Mouse (Mus musculus): ENCODE measurements around the gene Hs3st6. TPM values are rescaled to one million over a fixed set of nuclear protein-coding genes. Genes with fewer than 3 reads are reported as not detected.

Hs3st6 gene
- total RNA-seq, 2 experiments from 2014 or later = 0.30 to 1.0 TPM

- DNase-seq (ENCODE audit: low spot score in 2 of 2) = no peak
Measured at GRCm38 (mm10) chr17:24728184-24728583, 24.6 kb upstream of the Hs3st6 start.

GRCm38 (mm10) chr17:24729067-24729466 lies 23.7 kb upstream of the Hs3st6 start:
- DNase-seq (ENCODE audit: low spot score in 2 of 2) = no peak

- DNase-seq (ENCODE audit: low spot score in 2 of 2) = no peak
Measured at GRCm38 (mm10) chr17:24730787-24731186, 22.0 kb upstream of the Hs3st6 start.

GRCm38 (mm10) chr17:24732233-24732935 lies 20.4 kb upstream of the Hs3st6 start:
- DNase-seq (ENCODE audit: low spot score in 2 of 2) = no peak

GRCm38 (mm10) chr17:24733434-24734050 lies 19.2 kb upstream of the Hs3st6 start:
- DNase-seq (ENCODE audit: low spot score in 2 of 2) = no peak

GRCm38 (mm10) chr17:24734513-24734912 lies 18.3 kb upstream of the Hs3st6 start:
- no peak for DNase-seq (ENCODE audit: low spot score in 2 of 2)

- no peak for DNase-seq (ENCODE audit: low spot score in 2 of 2)
Measured at GRCm38 (mm10) chr17:24735446-24735845, 17.3 kb upstream of the Hs3st6 start.

GRCm38 (mm10) chr17:24736330-24737051 lies 16.3 kb upstream of the Hs3st6 start, which contains the start of gene Msrb1:
Gene Msrb1 (plus strand): TSS chr17:24736642.
- peak; percentile 92 for DNase-seq (ENCODE audit: low spot score in 2 of 2)

- no peak for DNase-seq (ENCODE audit: low spot score in 2 of 2)
Measured at GRCm38 (mm10) chr17:24737135-24737810, 15.5 kb upstream of the Hs3st6 start.

- DNase-seq (ENCODE audit: low spot score in 2 of 2) = no peak
Measured at GRCm38 (mm10) chr17:24738238-24738637, 14.6 kb upstream of the Hs3st6 start.

- no peak for DNase-seq (ENCODE audit: low spot score in 2 of 2)
Measured at GRCm38 (mm10) chr17:24739926-24740325, 12.9 kb upstream of the Hs3st6 start.

- DNase-seq (ENCODE audit: low spot score in 2 of 2) = no peak
Measured at GRCm38 (mm10) chr17:24742307-24742706, 10.5 kb upstream of the Hs3st6 start.

- no peak for DNase-seq (ENCODE audit: low spot score in 2 of 2)
Measured at GRCm38 (mm10) chr17:24743896-24744295, 8.9 kb upstream of the Hs3st6 start.

GRCm38 (mm10) chr17:24744381-24744780 lies 8.4 kb upstream of the Hs3st6 start:
- DNase-seq (ENCODE audit: low spot score in 2 of 2) = no peak

GRCm38 (mm10) chr17:24745526-24746497 lies 7.0 kb upstream of the Hs3st6 start:
- DNase-seq (ENCODE audit: low spot score in 2 of 2) = peak; percentile 83 to 86

GRCm38 (mm10) chr17:24746986-24747385 lies 5.8 kb upstream of the Hs3st6 start:
- no peak for DNase-seq (ENCODE audit: low spot score in 2 of 2)

- DNase-seq (ENCODE audit: low spot score in 2 of 2) = no peak
Measured at GRCm38 (mm10) chr17:24751528-24751927, 1.3 kb upstream of the Hs3st6 start.

- DNase-seq (ENCODE audit: low spot score in 2 of 2) = no peak
Measured at GRCm38 (mm10) chr17:24757394-24757793, 4.6 kb downstream of the Hs3st6 start.

GRCm38 (mm10) chr17:24761121-24761520 lies 8.3 kb downstream of the Hs3st6 start:
- no peak for DNase-seq (ENCODE audit: low spot score in 2 of 2)

Measured in left cerebral cortex, adult 18-20 months (tissue).